23 mouse cellular contexts compared by ENCODE assay signal in genomic region chr10:40872052-40872451, GRCm38 (mm10). TPM values are rescaled to one million over a fixed set of nuclear protein-coding genes. Genes with fewer than 3 reads are reported as not detected.
A peak's percentile ranks its signal among the peaks of the same experiment; 100 is the strongest.
DNase-seq lines count a peak whose midpoint lies in the region; ATAC-seq and TF ChIP-seq lines count a peak whose summit lies in the region.
"Had no signal": no experiment of that assay in that cellular context is flagged by ENCODE, and none has a peak within 500 bp of the region (broad histone marks: within the 10 kb centered on the region; RNA-seq: fewer than 3 reads in every experiment).

No protein-coding gene starts in this region.

- intact Hi-C loops in left cerebral cortex, postnatal 4 days (cut with DNase I): no loop called here
- intact Hi-C loops in heart, postnatal 36 days (cut with DNase I): no loop called here

- H3K9ac ChIP-seq in stomach, postnatal 0 days (ENCODE audit: low read length): no peak overlapping the region
- H3K9ac ChIP-seq: forebrain, embryonic 13.5 days; limb, embryonic 12.5 days; liver, embryonic 14.5 days; lung, embryonic 15.5 days; neural tube, embryonic 12.5 days had no signal

- H3K9me3 ChIP-seq in stomach, postnatal 0 days (ENCODE audit: control insufficient read depth, low read length): no peaks in the 10 kb centered on the region
- H3K9me3 ChIP-seq: embryonic facial prominence, embryonic 10.5 days; forebrain, embryonic 13.5 days; limb, embryonic 12.5 days; lung, embryonic 15.5 days; midbrain, embryonic 10.5 days; neural tube, embryonic 12.5 days had no signal

- TF ChIP-seq EP300 in stomach, postnatal 0 days (optimal IDR thresholded peaks at IDR 0.05): no peak

- H3K27me3 ChIP-seq in stomach, postnatal 0 days (ENCODE audit: control insufficient read depth, insufficient read depth, low read length): no peaks in the 10 kb centered on the region
- H3K27me3 ChIP-seq: forebrain, embryonic 13.5 days; limb, embryonic 12.5 days; lung, embryonic 15.5 days; neural tube, embryonic 12.5 days had no signal

- TF ChIP-seq CTCF in stomach, postnatal 0 days (IDR thresholded peaks at IDR 0.05; ENCODE audit: low read depth): no peak

- DNase-seq in left cerebral cortex, postnatal 4 days: peak; percentile 11
- no peak for DNase-seq in left cerebral cortex, adult 11 months (ENCODE audit: low spot score)
- DNase-seq in Muller cell, postnatal 12 days (ENCODE audit: inconsistent ontology term): peak; percentile 39
- DNase-seq in cerebellum, adult 8-10 months: peak; percentile 58
- DNase-seq in fat pad, adult 2 months (ENCODE audit: extremely low read depth, low read depth, low spot score): peak; percentile 30
- no peak for DNase-seq in heart, postnatal 36 days
- DNase-seq in stomach, postnatal 0 days (ENCODE audit: low spot score): no peak
- DNase-seq in layer of hippocampus, postnatal 10 days (ENCODE audit: low spot score in 2 of 2): no peak
- DNase-seq: gastrocnemius, postnatal 14 days; kidney, adult 2 months; kidney, postnatal 14 days; lung, postnatal 4 days; thymus, postnatal 14 days had no signal

- H3K36me3 ChIP-seq in stomach, postnatal 0 days (ENCODE audit: control insufficient read depth, insufficient read depth, low read length): no peaks in the 10 kb centered on the region; the same call in 1 of the 2 replicates
- H3K36me3 ChIP-seq: lung, embryonic 15.5 days had no signal

- no peaks in the 10 kb centered on the region for H3K4me1 ChIP-seq in stomach, postnatal 0 days (replicated peaks; ENCODE audit: control insufficient read depth, insufficient read depth)
- H3K4me1 ChIP-seq: forebrain, embryonic 13.5 days; limb, embryonic 12.5 days; lung, embryonic 15.5 days; midbrain, embryonic 10.5 days had no signal

- no peak overlapping the region for H3K4me2 ChIP-seq in stomach, postnatal 0 days (replicated peaks; ENCODE audit: low read depth)
- H3K4me2 ChIP-seq: forebrain, embryonic 13.5 days; limb, embryonic 12.5 days; lung, embryonic 15.5 days; neural tube, embryonic 12.5 days had no signal

- WGBS in stomach, postnatal 0 days: 84% methylated on average over 2 of the region's 2 CpGs

- H3K4me3 ChIP-seq in stomach, postnatal 0 days (ENCODE audit: low read depth, low read length): no peak overlapping the region
- H3K4me3 ChIP-seq: embryonic facial prominence, embryonic 10.5 days; forebrain, embryonic 13.5 days; left cerebral cortex, adult 2 months; limb, embryonic 12.5 days; lung, embryonic 15.5 days; midbrain, embryonic 10.5 days; neural tube, embryonic 12.5 days had no signal

- no peak overlapping the region for H3K27ac ChIP-seq in stomach, postnatal 0 days (replicated peaks)
- H3K27ac ChIP-seq: embryonic facial prominence, embryonic 10.5 days; forebrain, embryonic 13.5 days; left cerebral cortex, adult 2 months; limb, embryonic 12.5 days; liver, embryonic 14.5 days; lung, embryonic 15.5 days; midbrain, embryonic 10.5 days; neural tube, embryonic 12.5 days had no signal

- no peak for ATAC-seq in stomach, postnatal 0 days (ENCODE audit: low FRiP score, low TSS enrichment)
- ATAC-seq: forebrain, embryonic 13.5 days; inflammation-experienced regulatory T-cells, adult 6 months had no signal

RNA-seq across cellular contexts. Expression of gene Cdc40, which starts 11.1 kb away (rescaled TPM):
- total RNA-seq in left cerebral cortex, postnatal 4 days (2021): 10 to 100 TPM; 24.8 to 25.7 TPM
- 10 to 100 TPM; 19.6 to 21.2 TPM for total RNA-seq in heart, postnatal 36 days (2021)
- 11.7 and 12.0 TPM in 2 replicates for polyA plus RNA-seq in stomach, postnatal 0 days (2015; fragmentation: Nextera tagmentation; extraction: Ambion mirVana)
- total RNA-seq in layer of hippocampus, postnatal 10 days (2021): 10 to 100 TPM; 36.0 to 38.2 TPM

RNA-seq across cellular contexts. Expression of gene Wasf1, which starts 11.2 kb away (rescaled TPM):
- total RNA-seq in left cerebral cortex, postnatal 4 days (2021): 100 to 1,000 TPM; 215 to 221 TPM
- total RNA-seq in heart, postnatal 36 days (2021): under 1 TPM; 0.57 to 0.69 TPM
- polyA plus RNA-seq in stomach, postnatal 0 days (2015; fragmentation: Nextera tagmentation; extraction: Ambion mirVana): 3.2 and 4.0 TPM in 2 replicates
- 100 to 1,000 TPM; 303 to 359 TPM for total RNA-seq in layer of hippocampus, postnatal 10 days (2021)
- total RNA-seq: common myeloid progenitor, adult 5-6 weeks had no signal

Comparison
In these comparisons a context has a peak if more than half of its experiments do, and no peak if none do; other contexts are left out.
1. DNase-seq: peak in left cerebral cortex, postnatal 4 days (single experiment), Muller cell, postnatal 12 days (single experiment), cerebellum, adult 8-10 months (single experiment) and fat pad, adult 2 months (single experiment); none in left cerebral cortex, adult 11 months (single experiment), heart, postnatal 36 days (0 of 2), stomach, postnatal 0 days (single experiment) and layer of hippocampus, postnatal 10 days (0 of 2).
2. RNA of gene Wasf1, which starts 11.2 kb away (total RNA-seq): 303 to 359 TPM in layer of hippocampus, postnatal 10 days and 215 to 221 TPM in left cerebral cortex, postnatal 4 days; 0.57 to 0.69 TPM in heart, postnatal 36 days; every median in the first group is over 100 times any median in the second.